Mouse (Mus musculus) midbrain, embryonic 12.5 days (tissue): ENCODE data around the gene Aspscr1. TPM values are rescaled to one million over a fixed set of nuclear protein-coding genes. Genes with fewer than 3 reads are reported as not detected.
"Not testable (repeated sequence)": the region's sequence is repeated elsewhere in the genome, so short reads cannot be mapped to it uniquely, and the experiment has no call there.

Experiments used
- ATAC-seq: fragments of 200-750 bp; cut with Nextera tagmentation; 2 replicates; pipeline ENCODE4 v1.8.0; 2017; ENCODE audit warnings: low read depth, moderate TSS enrichment, moderate library complexity; ENCODE audit not compliant: low FRiP score
- H3K27ac ChIP-seq: fragments of 300-500 bp; sonication (generic); replicated peaks from 2 replicates; pipeline ENCODE4 v1.5.1; 2016; ENCODE audit warnings: mild to moderate bottlenecking
- H3K27me3 ChIP-seq: fragments of 300-500 bp; sonication (generic); 2 replicates; pipeline ENCODE4 v1.6.1; 2016; ENCODE audit warnings: mild to moderate bottlenecking
- H3K36me3 ChIP-seq: fragments of 300-500 bp; sonication (generic); 2 replicates; pipeline ENCODE4 v1.6.1; 2016
- H3K4me1 ChIP-seq: fragments of 300-500 bp; sonication (generic); 2 replicates; pipeline ENCODE4 v1.6.1; 2016
- H3K4me2 ChIP-seq: fragments of 300-500 bp; sonication (generic); replicated peaks from 2 replicates; pipeline ENCODE4 v1.6.1; 2016; ENCODE audit warnings: mild to moderate bottlenecking, moderate library complexity
- H3K4me3 ChIP-seq: fragments of 300-500 bp; sonication (generic); 2 replicates; pipeline ENCODE4 v1.5.1; 2016; ENCODE audit warnings: mild to moderate bottlenecking
- H3K9ac ChIP-seq: fragments of 300-500 bp; sonication (generic); replicated peaks from 2 replicates; pipeline ENCODE4 v1.6.1; 2016; ENCODE audit warnings: mild to moderate bottlenecking, moderate library complexity
- H3K9me3 ChIP-seq: fragments of 300-500 bp; sonication (generic); 2 replicates; pipeline ENCODE4 v1.6.1; 2016; ENCODE audit warnings: mild to moderate bottlenecking
- WGBS: fragments of 180-500 bp; shearing (Covaris S2); methylation state at CpG from one replicate; pipeline ENCODE4 v1.1.7; 2016; 5-methylcytosine and 5-hydroxymethylcytosine counted together
- polyA plus RNA-seq: library from polyadenylated mRNA; unstranded; fragments of >200 nt; fragmentation: Nextera tagmentation; extraction: Ambion mirVana; gene quantifications from 2 replicates; pipeline ENCODE4 v1.2.1, GENCODE M21; 2016

Gene Aspscr1
- polyA plus RNA-seq, 1 experiment from 2014 or later: 154 TPM

DNA sequence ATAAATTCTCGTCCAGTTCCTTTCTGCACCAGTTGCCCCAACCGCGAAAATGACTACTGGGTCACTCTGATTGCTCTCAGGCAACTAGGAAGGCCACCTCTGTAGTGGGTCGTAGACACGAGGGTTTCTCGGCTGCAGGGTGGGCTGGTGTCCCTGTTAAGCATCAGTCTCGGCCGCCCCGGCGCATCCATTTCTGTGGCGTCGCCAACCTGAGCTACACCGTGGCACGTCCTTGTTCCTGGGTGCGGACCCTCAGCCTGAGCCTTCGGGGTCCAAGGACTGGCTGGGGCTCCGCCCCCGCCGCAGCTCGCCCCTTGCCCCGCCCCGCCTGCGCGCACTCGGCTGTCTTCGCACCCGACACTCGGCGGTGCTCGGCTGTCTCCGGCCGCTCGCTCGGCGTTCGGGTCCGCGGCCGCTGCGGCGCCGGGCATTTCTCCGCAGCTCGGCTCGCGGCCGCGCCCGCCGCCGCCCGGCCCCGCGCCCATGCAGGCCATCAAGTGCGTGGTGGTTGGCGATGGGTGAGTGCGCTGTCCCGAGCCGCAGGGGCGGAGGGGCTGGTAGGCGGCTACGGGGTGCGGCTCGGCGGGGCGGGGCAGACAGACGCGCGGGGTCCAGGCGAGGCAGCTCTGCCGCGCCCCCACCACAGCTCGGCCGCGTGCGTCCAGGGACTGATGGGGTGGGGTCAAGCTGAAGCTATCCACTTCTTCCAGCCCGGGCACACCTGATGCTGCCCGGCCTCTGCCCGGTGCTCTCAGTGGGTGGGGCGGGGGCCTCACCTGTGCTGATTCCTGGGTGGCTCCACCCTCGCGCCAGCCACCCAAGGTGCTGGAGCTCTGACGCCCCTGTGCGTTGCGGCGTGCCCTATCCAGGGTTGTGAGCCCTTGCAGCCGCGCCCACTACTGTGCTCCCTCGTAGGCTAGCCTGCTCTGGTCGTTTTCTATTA is 48.6 kb downstream of the Aspscr1 start, which contains the start of gene Rac3:
Gene Rac3 (plus strand): TSS at position 347 of the 943 bp plus-strand sequence.
- peak within 1 kb of the TSS; percentile 87 for H3K4me2 ChIP-seq
- peak; percentile 82 for ATAC-seq
- H3K36me3 ChIP-seq: peaks cover 36% of the 10 kb centered on the region
- H3K4me3 ChIP-seq: peak within 1 kb of the TSS; percentile 71
- H3K4me1 ChIP-seq: peaks cover 27% of the 10 kb centered on the region
- under 1% methylated on average over 86 of the region's 90 CpGs for WGBS
- H3K27me3 ChIP-seq: peaks cover 54% of the 10 kb centered on the region
- H3K27ac ChIP-seq: peak within 1 kb of the TSS; percentile 56
- no peaks in the 10 kb centered on the region for H3K9me3 ChIP-seq
- peak within 1 kb of the TSS; percentile 89 for H3K9ac ChIP-seq

DNA sequence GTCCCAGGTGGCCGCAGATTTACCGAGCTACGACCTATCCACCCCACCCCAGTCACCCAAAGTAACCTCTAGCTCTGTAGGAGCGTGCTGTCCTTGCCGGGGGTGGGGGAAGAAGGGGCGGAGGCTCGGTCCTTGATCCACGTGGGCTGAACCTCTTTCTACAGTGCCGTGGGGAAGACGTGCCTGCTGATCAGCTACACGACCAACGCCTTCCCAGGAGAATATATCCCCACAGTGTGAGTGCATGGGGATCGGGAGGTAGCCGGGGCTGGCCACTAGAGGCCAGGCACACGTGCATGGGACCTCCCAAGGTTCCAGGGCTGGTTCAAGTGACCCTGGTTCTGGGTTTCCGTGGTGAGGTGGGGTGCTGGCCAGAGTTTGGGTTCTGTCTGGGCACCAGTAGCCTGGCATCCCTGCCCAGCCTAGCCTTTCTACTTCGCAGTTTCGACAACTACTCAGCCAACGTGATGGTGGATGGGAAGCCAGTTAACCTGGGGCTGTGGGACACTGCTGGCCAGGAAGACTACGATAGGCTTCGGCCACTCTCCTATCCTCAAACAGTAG is 49.4 kb downstream of the Aspscr1 start:
- peak overlapping the region; percentile 87 for H3K4me2 ChIP-seq
- ATAC-seq: no peak
- H3K4me3 ChIP-seq: peak overlapping the region; percentile 71
- peaks cover 34% of the 10 kb centered on the region for H3K4me1 ChIP-seq
- WGBS: 21% methylated on average over 21 of the region's 21 CpGs
- peaks cover 59% of the 10 kb centered on the region for H3K27me3 ChIP-seq
- peaks cover 30% of the 10 kb centered on the region for H3K36me3 ChIP-seq
- H3K27ac ChIP-seq: no peak overlapping the region
- peak overlapping the region; percentile 89 for H3K9ac ChIP-seq
- H3K9me3 ChIP-seq: no peaks in the 10 kb centered on the region

GRCm38 (mm10) chr11:120722761-120723382 is 50.1 kb downstream of the Aspscr1 start:
- no peaks in the 10 kb centered on the region for H3K9me3 ChIP-seq
- WGBS: 89% methylated on average over 11 of the region's 11 CpGs
- peak overlapping the region; percentile 71; the same call in 1 of the 2 replicates for H3K4me3 ChIP-seq
- peaks cover 59% of the 10 kb centered on the region for H3K27me3 ChIP-seq
- no peak overlapping the region for H3K9ac ChIP-seq
- no peak overlapping the region for H3K27ac ChIP-seq
- H3K36me3 ChIP-seq: peaks cover 22% of the 10 kb centered on the region
- ATAC-seq: no peak
- peak overlapping the region; percentile 87; the same call in 1 of the 2 replicates for H3K4me2 ChIP-seq
- peaks cover 34% of the 10 kb centered on the region for H3K4me1 ChIP-seq

- WGBS: 81% methylated on average over 7 of the region's 7 CpGs
- H3K27me3 ChIP-seq: peaks cover 64% of the 10 kb centered on the region
- no peak overlapping the region for H3K4me3 ChIP-seq
- H3K4me1 ChIP-seq: peaks cover 34% of the 10 kb centered on the region
- peaks cover 17% of the 10 kb centered on the region for H3K36me3 ChIP-seq
- H3K27ac ChIP-seq: no peak overlapping the region
- no peak overlapping the region for H3K4me2 ChIP-seq
- no peak for ATAC-seq
- no peaks in the 10 kb centered on the region for H3K9me3 ChIP-seq
- H3K9ac ChIP-seq: no peak overlapping the region
Observed at GRCm38 (mm10) chr11:120723509-120723908, 50.7 kb downstream of the Aspscr1 start.

- 16% methylated on average over 34 of the region's 36 CpGs for WGBS
- no peak overlapping the region for H3K27ac ChIP-seq
Observed at GRCm38 (mm10) chr11:120726243-120727168, 53.7 kb downstream of the Aspscr1 start.

DNA sequence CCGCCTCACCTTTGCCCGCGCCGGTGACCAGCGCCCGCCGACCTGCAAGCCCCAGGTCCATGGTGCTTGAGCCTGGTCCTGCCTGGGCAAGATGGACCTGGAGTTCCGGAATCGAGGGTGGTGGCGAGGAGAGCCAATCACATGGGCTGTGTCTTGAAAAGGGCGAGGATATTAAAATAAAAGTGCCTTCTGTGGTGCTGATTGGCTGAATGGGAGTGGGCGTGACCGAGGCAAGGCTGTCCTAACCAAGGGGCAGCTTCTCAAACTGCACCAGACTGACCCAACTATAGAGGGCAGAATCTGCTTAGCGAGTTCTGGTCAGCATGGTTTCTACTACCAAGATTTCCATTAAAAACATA is 54.4 kb downstream of the Aspscr1 start, which contains the start of gene Dcxr:
Gene Dcxr (minus strand): TSS at position 113 of the 359 bp plus-strand sequence.
- peak; percentile 90 for ATAC-seq
- Histone ChIP-seq H3K9me3 (no peaks in the 10 kb centered on the region), H3K4me1 (peaks cover 22% of the 10 kb centered on the region), H3K4me2 (peak within 1 kb of the TSS; percentile 88), H3K27me3 (peaks cover 75% of the 10 kb centered on the region), H3K4me3 (peak within 1 kb of the TSS; percentile 58), H3K36me3 (no peaks in the 10 kb centered on the region), H3K27ac (no peak within 1 kb of the TSS), H3K9ac (peak within 1 kb of the TSS; percentile 66)
- under 1% methylated on average over 14 of the region's 14 CpGs for WGBS

More at GRCm38 (mm10) chr11:120726243-120727168, 53.7 kb downstream of the Aspscr1 start:
- ATAC-seq: peak; percentile 50
- H3K36me3 ChIP-seq: no peaks in the 10 kb centered on the region
- peak overlapping the region; percentile 88 for H3K4me2 ChIP-seq
- no peaks in the 10 kb centered on the region for H3K9me3 ChIP-seq
- peak overlapping the region; percentile 66 for H3K9ac ChIP-seq
- peaks cover 77% of the 10 kb centered on the region for H3K27me3 ChIP-seq
- peaks cover 27% of the 10 kb centered on the region for H3K4me1 ChIP-seq
- peak overlapping the region; percentile 58 for H3K4me3 ChIP-seq

GRCm38 (mm10) chr11:120727564-120727963 is 54.8 kb downstream of the Aspscr1 start:
- no peak for ATAC-seq
- H3K4me3 ChIP-seq: no peak overlapping the region
- no peak overlapping the region for H3K4me2 ChIP-seq
- peaks cover 17% of the 10 kb centered on the region for H3K4me1 ChIP-seq
- no peaks in the 10 kb centered on the region for H3K9me3 ChIP-seq
- H3K9ac ChIP-seq: no peak overlapping the region
- no peaks in the 10 kb centered on the region for H3K36me3 ChIP-seq
- 60% methylated on average over 12 of the region's 12 CpGs for WGBS
- H3K27ac ChIP-seq: no peak overlapping the region
- H3K27me3 ChIP-seq: peaks cover 70% of the 10 kb centered on the region

GRCm38 (mm10) chr11:120728530-120729240 is 55.9 kb downstream of the Aspscr1 start:
- H3K27me3 ChIP-seq: peaks cover 59% of the 10 kb centered on the region
- WGBS: 65% methylated on average over 11 of the region's 11 CpGs
- H3K4me3 ChIP-seq: no peak overlapping the region
- H3K4me2 ChIP-seq: no peak overlapping the region
- ATAC-seq: no peak
- peaks cover 16% of the 10 kb centered on the region for H3K4me1 ChIP-seq
- H3K27ac ChIP-seq: no peak overlapping the region
- H3K9ac ChIP-seq: no peak overlapping the region
- no peaks in the 10 kb centered on the region for H3K9me3 ChIP-seq
- no peaks in the 10 kb centered on the region for H3K36me3 ChIP-seq

GRCm38 (mm10) chr11:120729432-120730050 is 56.8 kb downstream of the Aspscr1 start:
- H3K9me3 ChIP-seq, ATAC-seq, H3K9ac ChIP-seq, H3K36me3 ChIP-seq, H3K27ac ChIP-seq: not testable (repeated sequence)
- H3K27me3 ChIP-seq: peaks cover 54% of the 10 kb centered on the region
- 0 out of 2 replicates have a peak overlapping the region, but pooled peaks have one; percentile 1 for H3K4me3 ChIP-seq
- WGBS: 4% methylated on average over 18 of the region's 21 CpGs
- peaks cover 16% of the 10 kb centered on the region for H3K4me1 ChIP-seq
- peak overlapping the region; percentile 36 for H3K4me2 ChIP-seq

DNA sequence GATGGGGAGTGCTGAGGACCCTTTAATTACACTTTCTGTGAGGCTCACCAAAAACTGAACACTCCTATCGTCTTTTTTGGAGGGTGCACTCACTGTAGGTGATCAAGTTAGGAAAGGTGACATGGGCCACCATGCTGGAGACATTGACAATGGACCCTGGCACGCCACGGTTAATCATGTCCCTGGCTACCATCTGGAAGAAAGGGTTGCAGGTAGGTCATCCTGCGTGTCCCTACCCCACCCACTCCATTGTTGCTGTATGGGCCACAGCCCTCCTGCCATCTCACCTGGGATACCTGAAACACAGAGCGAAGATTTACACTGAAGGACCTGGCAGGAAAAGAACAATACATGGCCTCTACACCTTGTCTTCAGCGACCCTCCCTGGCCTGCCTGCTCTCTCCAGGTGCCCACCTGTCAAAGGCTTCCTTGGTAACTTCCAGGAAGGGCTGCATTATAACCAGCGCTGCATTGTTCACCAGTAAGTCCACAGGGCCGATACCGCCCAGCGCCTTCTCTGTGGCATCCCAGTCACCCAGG is 57.6 kb downstream of the Aspscr1 start:
- H3K27ac ChIP-seq: no peak overlapping the region
- H3K9me3 ChIP-seq: no peaks in the 10 kb centered on the region
- no peak overlapping the region for H3K4me3 ChIP-seq
- no peak overlapping the region for H3K9ac ChIP-seq
- peaks cover 47% of the 10 kb centered on the region for H3K27me3 ChIP-seq
- WGBS: 89% methylated on average over 10 of the region's 10 CpGs
- H3K36me3 ChIP-seq: no peaks in the 10 kb centered on the region
- no peak overlapping the region for H3K4me2 ChIP-seq
- peaks cover 16% of the 10 kb centered on the region for H3K4me1 ChIP-seq
- no peak for ATAC-seq
